Mouse (Mus musculus) large intestine, adult 2 months (tissue): ENCODE data around the gene Olfr974. TPM values are rescaled to one million over a fixed set of nuclear protein-coding genes. Genes with fewer than 3 reads are reported as not detected.
"Not testable (repeated sequence)": the region's sequence is repeated elsewhere in the genome, so short reads cannot be mapped to it uniquely, and the experiment has no call there.

Source experiments
- DNase-seq: peaks from one replicate; pipeline ENCODE4 v3.0.0-alpha.2; 2012; ENCODE audit warnings: low read depth, low spot score
- WGBS: fragments of 180-500 bp; shearing (Covaris S2); methylation state at CpG from one replicate; pipeline ENCODE4 v1.1.7; 2018; 5-methylcytosine and 5-hydroxymethylcytosine counted together
- polyA plus RNA-seq: library from polyadenylated mRNA; depleted of rRNA; stranded (reverse); fragments of >200 nt; gene quantifications from 2 replicates; pipeline ENCODE4 v1.2.3, GENCODE M21; 2012; rRNA removed

Olfr974 gene
- not detected in 2 replicates for polyA plus RNA-seq

GRCm38 (mm10) chr9:39937201-39937600, at the start of gene Olfr974:
TSS of gene Olfr974 (plus strand) at chr9:39937501.
- DNase-seq = no peak
- WGBS = 90% methylated on average over 1 of the region's 1 CpGs

- 55% methylated on average over 6 of the region's 6 CpGs for WGBS
- DNase-seq = no peak
Observed at GRCm38 (mm10) chr9:39905106-39905505, 32.2 kb upstream of the Olfr974 start.

GRCm38 (mm10) chr9:39907036-39907435, 30.3 kb upstream of the Olfr974 start, which contains the start of gene Olfr229:
TSS of gene Olfr229 (plus strand) at chr9:39907336.
- WGBS = 67% methylated on average over 2 of the region's 2 CpGs
- no peak for DNase-seq

GRCm38 (mm10) chr9:39909939-39910338, 27.4 kb upstream of the Olfr974 start:
- DNase-seq = no peak
- WGBS = 65% methylated on average over 3 of the region's 3 CpGs

- WGBS = no CpG with 5 or more reads among the region's 4 CpGs
- not testable (repeated sequence) for DNase-seq
Observed at GRCm38 (mm10) chr9:39927975-39928836, 9.1 kb upstream of the Olfr974 start.

GRCm38 (mm10) chr9:39928837-39929236, 8.5 kb upstream of the Olfr974 start:
- 57% methylated on average over 1 of the region's 1 CpGs for WGBS
- not testable (repeated sequence) for DNase-seq

GRCm38 (mm10) chr9:39951946-39952345, 14.6 kb downstream of the Olfr974 start, which contains the start of gene Olfr975:
TSS of gene Olfr975 (minus strand) at chr9:39952046.
- DNase-seq = no peak
- WGBS = 59% methylated on average over 1 of the region's 1 CpGs

- WGBS = 77% methylated on average over 8 of the region's 9 CpGs
- DNase-seq = not testable (repeated sequence)
Observed at GRCm38 (mm10) chr9:39961033-39961432, 23.7 kb downstream of the Olfr974 start, which contains the start of gene Olfr976. TSS of gene Olfr976 (minus strand) at chr9:39961133.

- not testable (repeated sequence) for DNase-seq
Observed at GRCm38 (mm10) chr9:39976581-39977145, 39.4 kb downstream of the Olfr974 start.

GRCm38 (mm10) chr9:39991813-39992212, 54.5 kb downstream of the Olfr974 start, which contains the start of gene Olfr978:
TSS of gene Olfr978 (plus strand) at chr9:39992113.
- WGBS = 83% methylated on average over 2 of the region's 2 CpGs
- DNase-seq = no peak

More at GRCm38 (mm10) chr9:39976581-39977145, 39.4 kb downstream of the Olfr974 start:
- WGBS = 66% methylated on average over 1 of the region's 1 CpGs

Other genes with a start within 250 kb of the Olfr974 start
- not detected in 2 replicates for gene Olfr149, start 230.4 kb upstream of the Olfr974 start, polyA plus RNA-seq
- gene Olfr965, start 226.1 kb upstream of the Olfr974 start, polyA plus RNA-seq = not detected in 2 replicates
- not detected in 2 replicates for gene Olfr150, start 206.5 kb upstream of the Olfr974 start, polyA plus RNA-seq
- gene Olfr967, start 191.3 kb upstream of the Olfr974 start, polyA plus RNA-seq = not detected in 2 replicates
- gene Olfr968, start 154.2 kb upstream of the Olfr974 start, polyA plus RNA-seq = not detected in 2 replicates
- gene Olfr969, start 146.6 kb upstream of the Olfr974 start, polyA plus RNA-seq = not detected in 2 replicates
- gene Olfr970, start 128.6 kb upstream of the Olfr974 start, polyA plus RNA-seq = not detected in 2 replicates
- gene Olfr971, start 100.6 kb upstream of the Olfr974 start, polyA plus RNA-seq = not detected in 2 replicates
- gene Olfr972, start 71.1 kb upstream of the Olfr974 start, polyA plus RNA-seq = not detected in 2 replicates
- not detected in 2 replicates for gene Olfr229, start 30.2 kb upstream of the Olfr974 start, polyA plus RNA-seq
- gene Olfr975, start 14.5 kb downstream of the Olfr974 start, polyA plus RNA-seq = not detected in 2 replicates
- gene Olfr976, start 23.6 kb downstream of the Olfr974 start, polyA plus RNA-seq = not detected in 2 replicates
- gene Olfr978, start 54.6 kb downstream of the Olfr974 start, polyA plus RNA-seq = not detected in 2 replicates
- not detected in 2 replicates for gene Olfr979, start 66.0 kb downstream of the Olfr974 start, polyA plus RNA-seq
- not detected in 2 replicates for gene Olfr980, start 72.1 kb downstream of the Olfr974 start, polyA plus RNA-seq
- gene Olfr981, start 84.0 kb downstream of the Olfr974 start, polyA plus RNA-seq = not detected in 2 replicates
- gene Olfr982, start 136.3 kb downstream of the Olfr974 start, polyA plus RNA-seq = not detected in 2 replicates
- not detected in 2 replicates for gene Olfr983, start 156.1 kb downstream of the Olfr974 start, polyA plus RNA-seq
- gene Olfr984, start 176.7 kb downstream of the Olfr974 start, polyA plus RNA-seq = not detected in 2 replicates
- not detected in 2 replicates for gene Olfr985, start 192.7 kb downstream of the Olfr974 start, polyA plus RNA-seq
- gene Tmem225, start 210.6 kb downstream of the Olfr974 start, polyA plus RNA-seq = not detected in 2 replicates
- gene Olfr986, start 243.4 kb downstream of the Olfr974 start, polyA plus RNA-seq = not detected in 2 replicates